Mouse (Mus musculus): ENCODE data around the gene Ms4a8a.

GRCm38 (mm10) chr19:11129702-11130101 lies 48.8 kb upstream of the Ms4a8a start:
- no peak for TF ChIP-seq MYOD1 (IDR thresholded peaks at IDR 0.05; ENCODE audit: control insufficient read depth in 1 of 3, insufficient read length in 2 of 3, low read depth in 2 of 3)
- no peak for TF ChIP-seq POLR2A (IDR thresholded peaks at IDR 0.05; ENCODE audit: insufficient read length, low read depth)
- no peak for TF ChIP-seq CEBPB (IDR thresholded peaks at IDR 0.05; ENCODE audit: insufficient read depth, poor library complexity, severe bottlenecking)
- TF ChIP-seq USF1 (IDR thresholded peaks at IDR 0.05; ENCODE audit: low read depth): no peak
- no peak for TF ChIP-seq TCF3 (IDR thresholded peaks at IDR 0.05; ENCODE audit: insufficient read length, low read depth)
- no peak for TF ChIP-seq MYOG (IDR thresholded peaks at IDR 0.05; ENCODE audit: control insufficient read depth in 1 of 3, insufficient read depth in 1 of 3, insufficient read length in 2 of 3, low read depth in 2 of 3)
- no peak for TF ChIP-seq POLR2AphosphoS2 (IDR thresholded peaks at IDR 0.05; ENCODE audit: insufficient read length, low read depth)
- TF ChIP-seq MAX (IDR thresholded peaks at IDR 0.05; ENCODE audit: low read depth): no peak
- TF ChIP-seq SRF (IDR thresholded peaks at IDR 0.05; ENCODE audit: control insufficient read depth, insufficient read length, low read depth): no peak
- no peak for TF ChIP-seq REST (IDR thresholded peaks at IDR 0.05; ENCODE audit: insufficient read depth, insufficient read length)
- TF ChIP-seq E2F4 (IDR thresholded peaks at IDR 0.05; ENCODE audit: insufficient read depth): no peak

Measured in myocyte (in vitro differentiated cells).